Mouse (Mus musculus): ENCODE measurements at regions not wholly inside any gene's neighbourhood (a gene's known extent, or its start where the extent isn't known, plus 50 kb on each side); places are given as distances from the start of the nearest gene placed in this dataset.
A peak's percentile ranks its signal among the peaks of the same experiment; 100 is the strongest.

DNA sequence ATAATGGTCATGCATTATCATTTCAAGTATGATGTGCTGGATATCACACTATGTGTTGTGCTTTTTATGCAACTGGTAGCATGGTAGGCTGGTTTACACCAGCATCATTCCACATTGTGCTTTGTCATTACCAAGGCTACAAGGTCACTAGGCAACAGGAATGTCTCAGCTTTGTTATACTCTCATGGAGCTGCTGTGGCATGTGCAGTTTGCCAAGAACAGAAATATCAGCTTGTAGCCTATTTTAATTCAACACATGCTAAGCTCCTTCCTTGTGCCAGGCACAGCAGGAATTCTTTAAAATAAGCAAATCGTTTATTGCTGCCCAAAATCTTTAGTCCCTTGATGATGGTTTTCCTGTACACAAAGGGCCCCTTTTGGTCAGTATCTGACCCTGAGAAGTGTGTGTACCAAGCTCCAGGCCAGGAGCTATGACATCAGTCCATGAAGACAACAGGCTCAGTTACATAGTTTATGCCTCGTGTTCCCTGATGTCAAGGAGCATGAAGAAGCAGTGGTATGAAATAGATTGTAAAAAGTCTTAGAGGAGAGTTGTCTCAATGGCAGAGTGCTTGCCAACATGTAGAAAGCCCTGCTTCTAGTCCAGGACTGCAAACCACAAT, 314.0 kb upstream of the Cdyl start:
- ATAC-seq (ENCODE audit: low read depth) = no peak
- Histone ChIP-seq H3K4me3 (ENCODE audit: low read length) (no peak overlapping the region), H3K27me3 (ENCODE audit: control insufficient read depth, insufficient read depth, low read depth, low read length) (no peaks in the 10 kb centered on the region), H3K27ac (ENCODE audit: low read length) (no peak overlapping the region), H3K9ac (ENCODE audit: low read length) (no peak overlapping the region), H3K4me1 (replicated peaks; ENCODE audit: control insufficient read depth, insufficient read depth, low read length) (no peaks in the 10 kb centered on the region), H3K9me3 (ENCODE audit: control insufficient read depth, low read length) (no peaks in the 10 kb centered on the region), H3K4me2 (ENCODE audit: low read depth, low read length) (no peak overlapping the region), H3K36me3 (ENCODE audit: control insufficient read depth, insufficient read depth, low read length) (no peaks in the 10 kb centered on the region)
- 68% methylated on average over 2 of the region's 2 CpGs for WGBS

DNA sequence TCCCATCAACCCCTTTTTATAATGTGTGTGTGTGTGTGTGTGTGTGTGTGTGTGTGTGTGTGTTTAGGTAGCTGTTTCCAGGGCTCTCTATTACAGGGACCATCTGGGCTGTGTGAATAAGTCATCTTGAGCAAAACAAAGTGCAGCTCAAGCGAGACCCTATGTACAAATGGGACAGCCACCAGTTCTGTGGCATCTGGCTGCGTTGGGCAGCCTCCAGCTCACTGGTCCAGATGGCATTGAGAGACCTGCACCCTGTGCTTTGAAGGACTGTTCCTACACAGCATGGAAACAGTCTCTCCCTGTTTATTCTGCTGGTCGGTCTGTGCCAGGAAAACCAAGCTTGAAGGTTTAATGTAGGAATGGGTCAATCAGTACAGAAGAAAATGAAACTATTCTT, 311.4 kb upstream of the Cdyl start:
- no peak for ATAC-seq (ENCODE audit: low read depth)
- no peaks in the 10 kb centered on the region for H3K4me1 ChIP-seq (replicated peaks; ENCODE audit: control insufficient read depth, insufficient read depth, low read length)
- no peak overlapping the region for H3K4me2 ChIP-seq (ENCODE audit: low read depth, low read length)
- no peaks in the 10 kb centered on the region for H3K36me3 ChIP-seq (ENCODE audit: control insufficient read depth, insufficient read depth, low read length)
- H3K27me3 ChIP-seq (ENCODE audit: control insufficient read depth, insufficient read depth, low read depth, low read length) = no peaks in the 10 kb centered on the region
- no peak overlapping the region for H3K9ac ChIP-seq (ENCODE audit: low read length)
- no peak overlapping the region for H3K27ac ChIP-seq (ENCODE audit: low read length)
- WGBS = 63% methylated on average over 3 of the region's 3 CpGs
- H3K9me3 ChIP-seq (ENCODE audit: control insufficient read depth, low read length) = no peaks in the 10 kb centered on the region
- no peak overlapping the region for H3K4me3 ChIP-seq (ENCODE audit: low read length)

DNA sequence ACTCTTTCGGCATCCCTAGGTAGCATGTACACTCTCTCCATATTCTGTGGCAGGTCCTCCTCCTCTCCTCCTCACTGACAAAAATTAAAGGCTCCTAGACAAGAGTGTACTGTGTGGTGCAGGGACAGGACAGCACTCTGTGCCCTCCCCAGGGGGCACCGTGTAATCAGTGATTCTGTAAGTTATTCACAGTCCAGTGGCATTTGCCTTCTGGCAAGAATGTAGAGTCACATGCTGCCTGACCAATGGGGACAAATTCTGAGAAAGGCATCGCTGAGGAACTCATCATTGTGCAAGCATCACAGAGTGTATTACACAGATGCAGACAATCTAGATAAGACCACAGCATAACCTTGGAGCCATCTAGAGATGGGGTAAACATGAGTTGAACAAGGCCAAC, 300.3 kb upstream of the Cdyl start:
- ATAC-seq (ENCODE audit: low read depth) = no peak

GRCm38 (mm10) chr13:35377487-35377886, 282.1 kb upstream of the Cdyl start:
- Histone ChIP-seq H3K36me3 (ENCODE audit: control insufficient read depth, insufficient read depth, low read length) (no peaks in the 10 kb centered on the region), H3K4me3 (ENCODE audit: low read length) (no peak overlapping the region), H3K4me1 (replicated peaks; ENCODE audit: control insufficient read depth, insufficient read depth, low read length) (no peaks in the 10 kb centered on the region), H3K27me3 (ENCODE audit: control insufficient read depth, insufficient read depth, low read depth, low read length) (no peaks in the 10 kb centered on the region), H3K9me3 (ENCODE audit: control insufficient read depth, low read length) (no peaks in the 10 kb centered on the region), H3K4me2 (ENCODE audit: low read depth, low read length) (no peak overlapping the region), H3K27ac (ENCODE audit: low read length) (no peak overlapping the region), H3K9ac (ENCODE audit: low read length) (no peak overlapping the region)
- no peak for ATAC-seq (ENCODE audit: low read depth)
- WGBS = 74% methylated on average over 2 of the region's 2 CpGs

More for the DNA sequence above, 300.3 kb upstream of the Cdyl start:
- no peaks in the 10 kb centered on the region for H3K9me3 ChIP-seq (ENCODE audit: control insufficient read depth, low read length)
- H3K27ac ChIP-seq (ENCODE audit: low read length) = no peak overlapping the region
- no peaks in the 10 kb centered on the region for H3K36me3 ChIP-seq (ENCODE audit: control insufficient read depth, insufficient read depth, low read length)
- 77% methylated on average over 3 of the region's 3 CpGs for WGBS
- H3K4me2 ChIP-seq (ENCODE audit: low read depth, low read length) = no peak overlapping the region
- H3K4me3 ChIP-seq (ENCODE audit: low read length) = no peak overlapping the region
- no peaks in the 10 kb centered on the region for H3K27me3 ChIP-seq (ENCODE audit: control insufficient read depth, insufficient read depth, low read depth, low read length)
- no peaks in the 10 kb centered on the region for H3K4me1 ChIP-seq (replicated peaks; ENCODE audit: control insufficient read depth, insufficient read depth, low read length)
- H3K9ac ChIP-seq (ENCODE audit: low read length) = no peak overlapping the region

DNA sequence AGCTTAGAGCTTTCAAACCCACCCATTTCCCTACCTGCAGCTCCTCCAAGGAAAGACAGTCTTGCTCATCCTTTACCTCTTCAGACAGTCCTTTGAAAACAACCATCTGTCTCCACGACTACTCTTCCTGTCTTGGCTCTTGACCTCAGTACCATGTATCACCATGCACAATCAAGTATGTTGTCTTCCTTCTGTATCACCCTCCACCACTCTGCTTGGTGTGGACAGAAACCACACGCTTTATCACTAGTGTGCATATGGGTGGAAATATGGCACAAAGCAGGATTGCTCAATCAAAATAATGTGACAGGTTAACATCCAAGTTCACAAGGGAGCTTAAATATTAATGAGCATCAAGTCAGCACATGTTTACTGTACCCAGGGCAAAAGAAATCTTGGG, 280.1 kb upstream of the Cdyl start:
- Histone ChIP-seq H3K27ac (ENCODE audit: low read length) (no peak overlapping the region), H3K4me2 (ENCODE audit: low read depth, low read length) (no peak overlapping the region), H3K9me3 (ENCODE audit: control insufficient read depth, low read length) (no peaks in the 10 kb centered on the region), H3K4me3 (ENCODE audit: low read length) (no peak overlapping the region), H3K27me3 (ENCODE audit: control insufficient read depth, insufficient read depth, low read depth, low read length) (no peaks in the 10 kb centered on the region), H3K36me3 (ENCODE audit: control insufficient read depth, insufficient read depth, low read length) (no peaks in the 10 kb centered on the region), H3K4me1 (replicated peaks; ENCODE audit: control insufficient read depth, insufficient read depth, low read length) (peaks cover 10% of the 10 kb centered on the region; the same call in 1 of the 2 replicates), H3K9ac (ENCODE audit: low read length) (no peak overlapping the region)
- no peak for ATAC-seq (ENCODE audit: low read depth)
- WGBS = 71% methylated on average over 2 of the region's 2 CpGs

GRCm38 (mm10) chr13:35380224-35381009, 279.2 kb upstream of the Cdyl start:
- WGBS = 65% methylated on average over 3 of the region's 3 CpGs
- Histone ChIP-seq H3K27me3 (ENCODE audit: control insufficient read depth, insufficient read depth, low read depth, low read length) (no peaks in the 10 kb centered on the region), H3K9ac (ENCODE audit: low read length) (no peak overlapping the region), H3K4me1 (replicated peaks; ENCODE audit: control insufficient read depth, insufficient read depth, low read length) (peaks cover 10% of the 10 kb centered on the region; the same call in 1 of the 2 replicates), H3K4me3 (ENCODE audit: low read length) (no peak overlapping the region), H3K36me3 (ENCODE audit: control insufficient read depth, insufficient read depth, low read length) (no peaks in the 10 kb centered on the region), H3K4me2 (ENCODE audit: low read depth, low read length) (no peak overlapping the region), H3K27ac (ENCODE audit: low read length) (no peak overlapping the region), H3K9me3 (ENCODE audit: control insufficient read depth, low read length) (no peaks in the 10 kb centered on the region)
- ATAC-seq (ENCODE audit: low read depth) = no peak

DNA sequence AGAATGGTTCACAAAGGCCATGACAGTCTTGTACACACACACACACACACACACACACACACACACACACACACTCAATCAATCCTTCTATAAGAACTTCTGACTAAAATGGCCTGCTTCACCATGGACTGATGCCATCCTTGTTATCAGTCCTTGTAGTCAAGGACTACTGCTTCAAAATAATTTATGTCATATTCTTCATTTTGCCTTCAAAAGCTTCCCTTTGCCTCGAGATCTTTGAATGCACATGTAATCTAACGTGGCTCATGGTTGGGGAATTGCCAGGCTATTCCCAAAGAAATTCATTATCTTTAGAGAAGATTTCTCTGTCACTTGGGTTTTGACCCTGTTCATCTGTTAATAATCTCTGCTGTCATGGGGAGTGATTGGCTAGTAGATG, 278.0 kb upstream of the Cdyl start:
- H3K27ac ChIP-seq (ENCODE audit: low read length) = no peak overlapping the region
- peaks cover 10% of the 10 kb centered on the region; the same call in 1 of the 2 replicates for H3K4me1 ChIP-seq (replicated peaks; ENCODE audit: control insufficient read depth, insufficient read depth, low read length)
- H3K4me2 ChIP-seq (ENCODE audit: low read depth, low read length) = no peak overlapping the region
- no peaks in the 10 kb centered on the region for H3K9me3 ChIP-seq (ENCODE audit: control insufficient read depth, low read length)
- H3K9ac ChIP-seq (ENCODE audit: low read length) = no peak overlapping the region
- WGBS = 55% methylated on average over 2 of the region's 2 CpGs
- no peak overlapping the region for H3K4me3 ChIP-seq (ENCODE audit: low read length)
- no peaks in the 10 kb centered on the region for H3K36me3 ChIP-seq (ENCODE audit: control insufficient read depth, insufficient read depth, low read length)
- no peaks in the 10 kb centered on the region for H3K27me3 ChIP-seq (ENCODE audit: control insufficient read depth, insufficient read depth, low read depth, low read length)
- no peak for ATAC-seq (ENCODE audit: low read depth)

DNA sequence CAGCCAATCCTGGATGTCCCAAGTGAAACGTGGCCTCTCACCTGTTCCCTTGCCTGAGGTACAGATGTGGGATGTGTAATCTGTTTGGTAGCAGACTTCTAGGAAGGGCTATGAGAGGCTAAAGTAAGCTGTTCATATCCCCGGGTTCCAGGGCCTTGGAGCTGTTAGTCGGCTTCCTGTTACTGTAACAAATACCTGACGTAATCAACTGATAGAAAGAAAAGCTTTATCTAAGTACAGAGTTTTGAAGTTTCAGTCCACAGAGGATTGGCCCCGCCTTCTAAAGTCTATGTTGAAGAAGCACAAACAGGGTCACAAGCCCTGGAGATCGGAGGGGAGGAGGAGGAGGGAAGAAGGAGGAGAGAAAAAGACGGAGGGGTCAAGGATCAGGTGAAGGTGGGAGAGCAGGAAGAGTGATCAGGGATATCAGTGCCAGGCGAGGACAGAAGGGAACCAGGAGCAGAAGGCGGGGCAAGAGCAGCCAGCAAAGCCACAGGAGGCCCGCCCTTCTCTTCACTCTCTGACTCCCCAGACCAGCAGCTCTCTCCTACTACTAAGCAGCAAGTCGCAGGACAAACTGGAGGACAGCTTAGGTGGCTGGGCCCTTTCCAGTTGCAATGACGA, 276.5 kb upstream of the Cdyl start:
- Histone ChIP-seq H3K4me3 (ENCODE audit: low read length) (peak overlapping the region; percentile 8; the same call in 1 of the 2 replicates), H3K36me3 (ENCODE audit: control insufficient read depth, insufficient read depth, low read length) (no peaks in the 10 kb centered on the region), H3K27ac (ENCODE audit: low read length) (peak overlapping the region; percentile 45), H3K9me3 (ENCODE audit: control insufficient read depth, low read length) (no peaks in the 10 kb centered on the region), H3K4me2 (ENCODE audit: low read depth, low read length) (peak overlapping the region; percentile 38), H3K27me3 (ENCODE audit: control insufficient read depth, insufficient read depth, low read depth, low read length) (no peaks in the 10 kb centered on the region), H3K4me1 (replicated peaks; ENCODE audit: control insufficient read depth, insufficient read depth, low read length) (peaks cover 10% of the 10 kb centered on the region; the same call in 1 of the 2 replicates), H3K9ac (ENCODE audit: low read length) (no peak overlapping the region)
- ATAC-seq (ENCODE audit: low read depth) = peak; percentile 71
- 29% methylated on average over 12 of the region's 12 CpGs for WGBS

- peak; percentile 78 for ATAC-seq (ENCODE audit: low read depth)
- Histone ChIP-seq H3K9ac (ENCODE audit: low read length) (no peak overlapping the region), H3K36me3 (ENCODE audit: control insufficient read depth, insufficient read depth, low read length) (no peaks in the 10 kb centered on the region), H3K9me3 (ENCODE audit: control insufficient read depth, low read length) (no peaks in the 10 kb centered on the region), H3K27ac (ENCODE audit: low read length) (peak overlapping the region; percentile 45), H3K4me2 (ENCODE audit: low read depth, low read length) (peak overlapping the region; percentile 38), H3K4me1 (replicated peaks; ENCODE audit: control insufficient read depth, insufficient read depth, low read length) (peaks cover 10% of the 10 kb centered on the region; the same call in 1 of the 2 replicates), H3K4me3 (ENCODE audit: low read length) (peak overlapping the region; percentile 8; the same call in 1 of the 2 replicates), H3K27me3 (ENCODE audit: control insufficient read depth, insufficient read depth, low read depth, low read length) (no peaks in the 10 kb centered on the region)
- WGBS = 35% methylated on average over 8 of the region's 8 CpGs
These were observed 276.0 kb upstream of the Cdyl start for GRCm38 (mm10) chr13:35383624-35384018.
